Mouse (Mus musculus): ENCODE data around the gene Fcmr.

- TF ChIP-seq CTCF (IDR thresholded peaks at IDR 0.05; ENCODE audit: insufficient read depth, low read length) (no peak), POLR2A (IDR thresholded peaks at IDR 0.05; ENCODE audit: borderline replicate concordance, extremely low read depth, low read depth, low read length) (no peak)
These were observed 43.4 kb upstream of the Fcmr start for GRCm38 (mm10) chr1:130821911-130822625.

Data from lung, adult 2 months (tissue).